Mouse (Mus musculus): Measurements from ENCODE around the gene Ms4a2. TPM values are rescaled to one million over a fixed set of nuclear protein-coding genes. Genes with fewer than 3 reads are reported as not detected.

The Ms4a2 gene
- total and polyA plus RNA-seq, 3 experiments, result 0.12 to 0.16 TPM; not detected in 1

DNA sequence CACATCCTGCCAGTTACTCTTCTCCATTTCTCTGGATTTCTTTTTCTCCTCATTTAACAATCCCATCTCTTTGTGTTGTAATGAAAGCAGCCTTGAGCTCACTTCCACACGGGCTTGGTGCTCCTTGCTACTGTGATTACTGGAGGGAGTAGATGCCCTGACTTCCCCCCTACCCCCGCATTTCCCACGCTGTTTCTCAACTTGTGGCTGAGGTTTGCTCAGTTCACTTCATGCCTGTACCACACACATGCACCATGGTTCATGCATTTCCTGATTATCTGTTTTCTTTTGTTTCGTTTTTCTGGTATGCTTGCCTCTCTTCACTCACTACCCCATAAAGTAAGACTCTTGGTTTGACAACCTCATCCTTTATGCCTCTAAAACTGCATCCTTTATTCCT is 34.3 kb downstream of the Ms4a2 start:
- intact Hi-C loops (cut with DNase I), result no loop called here
- H3K27me3 ChIP-seq (ENCODE audit: control insufficient read depth, insufficient read depth, low read length), result no peaks in the 10 kb centered on the region
- TF ChIP-seq EP300 (IDR thresholded peaks at IDR 0.05; ENCODE audit: insufficient read depth, low read depth, low read length), result no peak
- no peak for DNase-seq
- no peaks in the 10 kb centered on the region for H3K79me2 ChIP-seq (replicated peaks; ENCODE audit: control insufficient read depth, insufficient read depth, low read length)
- 41% methylated on average over 4 of the region's 4 CpGs for WGBS
- H3K4me1 ChIP-seq (ENCODE audit: control insufficient read depth, insufficient read depth, low read length), result no peaks in the 10 kb centered on the region
- no peak overlapping the region for H3K9ac ChIP-seq (ENCODE audit: low read depth, low read length)
- no peaks in the 10 kb centered on the region for H3K36me3 ChIP-seq (ENCODE audit: control insufficient read depth, insufficient read depth, low read length)
- no peak overlapping the region for H3K4me3 ChIP-seq
- no peak overlapping the region for H3K27ac ChIP-seq

DNA sequence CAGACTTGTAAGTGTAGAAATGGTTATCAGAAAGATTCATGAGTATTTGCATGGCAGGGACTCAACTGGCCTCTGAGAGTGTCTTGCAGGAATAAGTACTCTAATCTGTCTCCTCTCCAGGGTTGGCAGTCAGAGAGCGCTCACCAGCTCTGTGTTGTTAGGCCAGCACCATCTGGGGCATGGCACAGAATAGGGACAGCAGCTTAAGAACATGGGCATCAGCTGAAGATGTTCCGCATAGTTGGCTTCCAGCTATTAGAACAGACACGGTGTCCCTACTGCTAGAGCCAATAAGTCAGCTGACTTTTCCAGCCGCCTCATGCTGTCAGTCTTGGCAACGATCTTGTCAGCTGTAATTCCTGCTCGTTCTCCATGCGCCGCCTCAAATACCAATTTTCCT is 48.6 kb downstream of the Ms4a2 start:
- no peaks in the 10 kb centered on the region for H3K79me2 ChIP-seq (replicated peaks; ENCODE audit: control insufficient read depth, insufficient read depth, low read length)
- no peak overlapping the region for H3K9ac ChIP-seq (ENCODE audit: low read depth, low read length)
- no peaks in the 10 kb centered on the region for H3K36me3 ChIP-seq (ENCODE audit: control insufficient read depth, insufficient read depth, low read length)
- intact Hi-C loops (cut with DNase I), result no loop called here
- no peaks in the 10 kb centered on the region for H3K4me1 ChIP-seq (ENCODE audit: control insufficient read depth, insufficient read depth, low read length)
- DNase-seq, result no peak
- H3K27me3 ChIP-seq (ENCODE audit: control insufficient read depth, insufficient read depth, low read length), result no peaks in the 10 kb centered on the region
- H3K4me3 ChIP-seq, result no peak overlapping the region
- H3K27ac ChIP-seq, result no peak overlapping the region
- WGBS, result 73% methylated on average over 8 of the region's 8 CpGs
- TF ChIP-seq POLR2A (IDR thresholded peaks at IDR 0.05; ENCODE audit: insufficient read depth, low read depth, low read length) (no peak), EP300 (IDR thresholded peaks at IDR 0.05; ENCODE audit: insufficient read depth, low read depth, low read length) (no peak), CTCF (IDR thresholded peaks at IDR 0.05) (no peak)

Other genes starting within 250 kb of the Ms4a2 start
- 1 to 10 TPM; 5.7 to 8.0 TPM for gene Ms4a4a, start 248.2 kb downstream of the Ms4a2 start, total RNA-seq (2021)
- 0.35 and 1.5 TPM in 2 replicates for gene Ms4a4a, start 248.2 kb downstream of the Ms4a2 start, polyA plus RNA-seq (2012; rRNA removed)
- under 1 TPM; 0.77 to 0.84 TPM for gene Ms4a4c, start 218.9 kb downstream of the Ms4a2 start, total RNA-seq (2021)
- 0.18 and 1.2 TPM in 2 replicates for gene Ms4a4c, start 218.9 kb downstream of the Ms4a2 start, polyA plus RNA-seq (2012; rRNA removed)
- under 1 TPM; 0.59 to 0.65 TPM for gene Ms4a4b, start 180.2 kb downstream of the Ms4a2 start, total RNA-seq (2021)
- 1.8 and 2.8 TPM in 2 replicates for gene Ms4a4b, start 180.2 kb downstream of the Ms4a2 start, polyA plus RNA-seq (2012; rRNA removed)
- 1 to 10 TPM; 8.1 to 9.1 TPM for gene Ms4a6c, start 154.4 kb downstream of the Ms4a2 start, total RNA-seq (2021)
- 3.9 and 4.0 TPM in 2 replicates for gene Ms4a6c, start 154.4 kb downstream of the Ms4a2 start, polyA plus RNA-seq (2012; rRNA removed)
- under 1 TPM in 1 of 2 experiments, not detected in 1; 0.32 TPM for gene Gm8369, start 137.8 kb downstream of the Ms4a2 start, total RNA-seq (2021)
- gene Gm8369, start 137.8 kb downstream of the Ms4a2 start, polyA plus RNA-seq (2012; rRNA removed), result 1.4 and 1.7 TPM in 2 replicates
- 1 to 10 TPM; 5.1 to 9.3 TPM for gene Ms4a6b, start 107.2 kb downstream of the Ms4a2 start, total RNA-seq (2021)
- gene Ms4a6b, start 107.2 kb downstream of the Ms4a2 start, polyA plus RNA-seq (2012; rRNA removed), result 3.1 and 4.5 TPM in 2 replicates
- gene Ms4a4d, start 86.9 kb downstream of the Ms4a2 start, total RNA-seq (2021), result 1 to 10 TPM; 6.9 to 8.0 TPM
- 16.0 and 19.6 TPM in 2 replicates for gene Ms4a4d, start 86.9 kb downstream of the Ms4a2 start, polyA plus RNA-seq (2012; rRNA removed)
- gene Ms4a6d, start 18.9 kb downstream of the Ms4a2 start, total RNA-seq (2021), result 1 to 10 TPM; 3.6 to 3.9 TPM
- gene Ms4a6d, start 18.9 kb downstream of the Ms4a2 start, polyA plus RNA-seq (2012; rRNA removed), result 1.8 and 2.7 TPM in 2 replicates
- gene Ms4a3, start 17.1 kb upstream of the Ms4a2 start, total RNA-seq (2021), result not detected
- not detected in 2 replicates for gene Ms4a3, start 17.1 kb upstream of the Ms4a2 start, polyA plus RNA-seq (2012; rRNA removed)
- gene Oosp2, start 36.8 kb upstream of the Ms4a2 start, total RNA-seq (2021), result not detected
- not detected in 2 replicates for gene Oosp2, start 36.8 kb upstream of the Ms4a2 start, polyA plus RNA-seq (2012; rRNA removed)
- not detected for gene Oosp1, start 67.4 kb upstream of the Ms4a2 start, total RNA-seq (2021)
- not detected in 2 replicates for gene Oosp1, start 67.4 kb upstream of the Ms4a2 start, polyA plus RNA-seq (2012; rRNA removed)
- gene Oosp3, start 73.3 kb upstream of the Ms4a2 start, total RNA-seq (2021), result not detected
- not detected in 2 replicates for gene Oosp3, start 73.3 kb upstream of the Ms4a2 start, polyA plus RNA-seq (2012; rRNA removed)
- gene Gif, start 123.8 kb upstream of the Ms4a2 start, total RNA-seq (2021), result not detected
- not detected in 2 replicates for gene Gif, start 123.8 kb upstream of the Ms4a2 start, polyA plus RNA-seq (2012; rRNA removed)
- gene Mrpl16, start 146.7 kb upstream of the Ms4a2 start, total RNA-seq (2021), result 100 to 1,000 TPM in 1 of 2 experiments, 10 to 100 TPM in 1; 99.5 to 109 TPM
- 41.8 and 58.7 TPM in 2 replicates for gene Mrpl16, start 146.7 kb upstream of the Ms4a2 start, polyA plus RNA-seq (2012; rRNA removed)
- gene Stx3, start 195.7 kb upstream of the Ms4a2 start, total RNA-seq (2021), result 1 to 10 TPM; 3.6 to 3.9 TPM
- 3.9 and 6.1 TPM in 2 replicates for gene Stx3, start 195.7 kb upstream of the Ms4a2 start, polyA plus RNA-seq (2012; rRNA removed)
- gene Olfr1417, start 215.5 kb upstream of the Ms4a2 start, total RNA-seq (2021), result not detected
- not detected in 2 replicates for gene Olfr1417, start 215.5 kb upstream of the Ms4a2 start, polyA plus RNA-seq (2012; rRNA removed)
- not detected for gene Olfr1418, start 237.3 kb upstream of the Ms4a2 start, total RNA-seq (2021)
- gene Olfr1418, start 237.3 kb upstream of the Ms4a2 start, polyA plus RNA-seq (2012; rRNA removed), result not detected in 2 replicates